Mouse (Mus musculus) midbrain, embryonic 11.5 days (tissue): ENCODE results near the gene Taf5. TPM values are rescaled to one million over a fixed set of nuclear protein-coding genes. Genes with fewer than 3 reads are reported as not detected.

Experiments
- ATAC-seq: fragments of 200-750 bp; cut with Nextera tagmentation; 2 replicates; pipeline ENCODE4 v1.8.0; 2017; ENCODE audit warnings: moderate TSS enrichment, moderate library complexity; ENCODE audit not compliant: low FRiP score
- DNase-seq: peaks from one replicate; pipeline ENCODE4 v3.0.0; 2015; ENCODE audit warnings: low spot score; ENCODE audit errors: missing footprints
- H3K27ac ChIP-seq: fragments of 300-500 bp; sonication (generic); 2 replicates; pipeline ENCODE4 v1.5.1; 2014; ENCODE audit warnings: low read depth, low read length
- H3K27me3 ChIP-seq: fragments of 300-500 bp; sonication (generic); 2 replicates; pipeline ENCODE4 v1.6.1; 2014; ENCODE audit warnings: mild to moderate bottlenecking, low read length, moderate library complexity, mixed read lengths; ENCODE audit not compliant: control insufficient read depth, insufficient read depth
- H3K36me3 ChIP-seq: fragments of 300-500 bp; sonication (generic); 2 replicates; pipeline ENCODE4 v1.6.1; 2014; ENCODE audit warnings: mild to moderate bottlenecking, low read length, moderate library complexity, mixed read lengths; ENCODE audit not compliant: control insufficient read depth, insufficient read depth
- H3K4me1 ChIP-seq: fragments of 300-500 bp; sonication (generic); 2 replicates; pipeline ENCODE4 v1.6.1; 2014; ENCODE audit warnings: low read length; ENCODE audit not compliant: control insufficient read depth, insufficient read depth
- H3K4me2 ChIP-seq: fragments of 300-500 bp; sonication (generic); 2 replicates; pipeline ENCODE4 v1.6.1; 2014; ENCODE audit warnings: mild to moderate bottlenecking, moderate library complexity
- H3K4me3 ChIP-seq: fragments of 300-500 bp; sonication (generic); 2 replicates; pipeline ENCODE4 v1.5.1; 2014; ENCODE audit warnings: low read depth, low read length
- H3K9ac ChIP-seq: fragments of 300-500 bp; sonication (generic); 2 replicates; pipeline ENCODE4 v1.6.1; 2014; ENCODE audit warnings: low read length
- H3K9me3 ChIP-seq: fragments of 300-500 bp; sonication (generic); 2 replicates; pipeline ENCODE4 v1.6.1; 2016; ENCODE audit warnings: low read length; ENCODE audit not compliant: control insufficient read depth
- WGBS: fragments of 180-500 bp; shearing (Covaris S2); extraction: QIAGEN DNeasy Blood & Tissue Kit; methylation state at CpG from one replicate; pipeline ENCODE4 v1.1.7; 2014; 5-methylcytosine and 5-hydroxymethylcytosine counted together
- polyA plus RNA-seq: library from polyadenylated mRNA; unstranded; fragments of >200 nt; fragmentation: Nextera tagmentation; extraction: Ambion mirVana; gene quantifications from 2 replicates; pipeline ENCODE4 v1.2.1, GENCODE M21; 2014

Taf5 gene
- polyA plus RNA-seq, 1 experiment from 2014 or later = 12.1 TPM

DNA sequence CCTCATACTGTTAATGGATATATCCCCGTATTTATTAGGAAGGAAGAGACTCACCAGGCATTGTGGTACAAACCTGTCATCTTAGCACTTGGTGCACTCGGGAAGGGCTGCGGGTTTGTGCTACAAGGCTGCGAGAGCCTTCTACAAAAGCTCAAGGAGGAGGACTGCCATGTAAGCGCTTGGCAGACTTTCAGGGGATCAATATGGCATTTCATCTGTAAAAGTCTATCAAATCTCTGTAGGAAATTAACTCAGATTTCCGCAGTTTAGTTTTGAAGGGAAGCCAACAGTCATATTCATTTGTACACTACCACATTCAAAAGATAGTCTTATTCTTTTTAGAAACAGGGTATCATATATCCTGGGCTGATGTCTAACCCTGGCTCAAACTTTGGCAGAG is 35.8 kb upstream of the Taf5 start:
- Histone ChIP-seq H3K27me3 (no peaks in the 10 kb centered on the region), H3K36me3 (peaks cover 6% of the 10 kb centered on the region; the same call in 1 of the 2 replicates), H3K27ac (no peak overlapping the region), H3K9me3 (no peaks in the 10 kb centered on the region), H3K4me1 (no peaks in the 10 kb centered on the region), H3K9ac (no peak overlapping the region), H3K4me2 (no peak overlapping the region), H3K4me3 (no peak overlapping the region)
- WGBS = 94% methylated on average over 6 of the region's 6 CpGs
- ATAC-seq (no peak), DNase-seq (no peak)

DNA sequence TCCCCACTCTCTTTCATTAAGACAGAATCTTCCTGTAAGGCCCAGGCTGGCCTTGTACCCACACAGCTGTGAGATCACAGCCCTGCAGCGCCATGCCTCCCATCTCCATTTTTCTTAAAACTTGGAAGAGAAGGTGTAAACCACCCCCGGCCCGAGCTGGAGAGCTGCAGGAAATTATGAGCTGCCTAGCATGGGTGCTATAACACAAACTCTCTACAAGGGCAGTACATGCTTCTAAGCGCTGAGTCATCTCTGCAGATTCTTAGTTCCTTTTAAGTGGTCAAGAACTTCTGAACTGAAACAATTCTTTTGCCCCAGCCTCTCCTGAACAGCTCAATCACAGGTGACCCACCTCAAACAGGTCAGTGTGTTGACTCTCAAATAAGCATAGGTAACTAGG is 32.6 kb upstream of the Taf5 start:
- no peak for ATAC-seq
- H3K9me3 ChIP-seq = no peaks in the 10 kb centered on the region
- H3K4me2 ChIP-seq = no peak overlapping the region
- no peak overlapping the region for H3K27ac ChIP-seq
- peaks cover 12% of the 10 kb centered on the region; the same call in 1 of the 2 replicates for H3K36me3 ChIP-seq
- peak; percentile 14 for DNase-seq
- H3K27me3 ChIP-seq = no peaks in the 10 kb centered on the region
- H3K4me1 ChIP-seq = no peaks in the 10 kb centered on the region
- no peak overlapping the region for H3K9ac ChIP-seq
- WGBS = 93% methylated on average over 4 of the region's 4 CpGs
- no peak overlapping the region for H3K4me3 ChIP-seq

DNA sequence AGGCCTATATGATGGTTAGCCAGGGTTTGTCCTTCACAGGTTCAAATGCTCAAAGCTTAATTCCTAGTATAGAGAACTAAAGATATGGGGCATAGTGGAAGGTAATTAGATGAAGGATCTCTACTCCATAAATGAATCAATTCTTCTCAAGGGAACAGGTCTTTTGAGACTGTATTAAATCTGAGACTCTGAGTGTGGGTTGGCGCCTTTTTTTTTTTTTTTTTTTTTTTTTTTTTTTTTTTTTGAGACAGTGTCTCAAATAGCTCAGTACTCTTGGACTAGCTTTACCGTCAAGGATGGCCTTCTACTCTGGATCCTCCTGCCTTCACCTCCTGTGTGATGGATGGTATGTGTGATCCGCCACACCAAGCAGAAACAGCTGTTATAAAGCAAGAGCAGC is 30.9 kb upstream of the Taf5 start:
- no peak overlapping the region for H3K4me3 ChIP-seq
- 94% methylated on average over 3 of the region's 3 CpGs for WGBS
- H3K4me2 ChIP-seq = no peak overlapping the region
- ATAC-seq = no peak
- H3K36me3 ChIP-seq = peaks cover 12% of the 10 kb centered on the region; the same call in 1 of the 2 replicates
- no peaks in the 10 kb centered on the region for H3K27me3 ChIP-seq
- no peaks in the 10 kb centered on the region for H3K9me3 ChIP-seq
- no peak overlapping the region for H3K27ac ChIP-seq
- DNase-seq = no peak
- H3K4me1 ChIP-seq = no peaks in the 10 kb centered on the region
- H3K9ac ChIP-seq = no peak overlapping the region

DNA sequence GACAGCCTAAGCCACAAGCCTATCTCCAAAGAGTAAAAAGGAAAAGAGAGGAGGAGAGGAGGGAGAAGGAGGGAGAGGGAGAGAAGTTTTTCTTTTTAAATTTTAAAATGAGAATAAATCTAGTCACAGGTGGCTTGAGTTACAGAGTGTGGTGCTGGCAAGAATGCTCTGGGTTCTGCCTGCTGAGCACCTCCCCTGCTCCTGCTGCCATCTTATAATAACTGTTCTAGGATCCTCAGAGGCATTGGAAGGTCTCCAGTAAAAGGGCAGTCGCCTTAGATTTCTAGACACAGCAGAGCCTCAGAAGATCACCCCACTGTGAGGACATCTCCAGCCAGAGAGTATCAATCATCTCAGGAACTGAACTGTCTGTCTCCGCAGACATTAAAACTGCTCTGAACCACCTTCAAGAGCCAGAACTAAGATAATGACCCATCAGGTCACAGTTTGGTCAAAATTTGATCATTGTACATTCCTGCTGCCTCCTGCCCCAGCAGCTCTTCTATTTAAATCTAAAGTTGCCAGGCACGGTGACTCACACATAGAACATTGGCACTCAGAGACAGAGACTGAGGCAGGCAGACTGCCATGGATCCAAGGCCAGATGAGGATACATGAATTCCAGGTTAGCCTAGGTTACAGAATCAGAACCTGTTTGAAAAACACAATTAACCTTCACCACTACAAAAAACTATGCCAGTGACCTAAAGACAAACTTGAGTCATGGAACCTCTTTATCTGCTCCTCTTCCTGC is 26.6 kb upstream of the Taf5 start:
- no peak overlapping the region for H3K4me3 ChIP-seq
- H3K9ac ChIP-seq = no peak overlapping the region
- H3K4me2 ChIP-seq = no peak overlapping the region
- H3K4me1 ChIP-seq = no peaks in the 10 kb centered on the region
- no peaks in the 10 kb centered on the region for H3K27me3 ChIP-seq
- 86% methylated on average over 3 of the region's 3 CpGs for WGBS
- no peaks in the 10 kb centered on the region for H3K9me3 ChIP-seq
- ATAC-seq (no peak), DNase-seq (no peak)
- no peak overlapping the region for H3K27ac ChIP-seq
- H3K36me3 ChIP-seq = peaks cover 7% of the 10 kb centered on the region; the same call in 1 of the 2 replicates

DNA sequence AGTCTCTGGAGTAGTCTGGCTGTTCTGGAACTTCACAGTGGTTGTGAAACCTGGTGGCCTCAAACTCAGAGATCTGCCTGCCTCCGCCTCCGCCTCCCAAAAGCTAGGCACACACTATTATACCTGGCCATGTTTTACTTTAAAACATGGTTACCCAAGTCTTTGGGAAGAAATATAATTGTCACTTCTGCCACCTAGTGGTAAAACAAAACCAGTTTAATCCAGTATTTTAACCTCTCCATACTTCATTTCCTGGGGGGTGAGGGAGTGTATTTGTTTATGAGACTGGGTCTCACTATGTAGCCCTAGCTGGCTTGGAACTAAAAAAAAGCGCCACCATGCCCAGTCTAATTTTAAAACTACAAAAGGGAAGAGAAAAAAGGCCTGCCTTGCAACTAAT is 23.9 kb upstream of the Taf5 start:
- no peak for DNase-seq
- 92% methylated on average over 3 of the region's 3 CpGs for WGBS
- H3K27ac ChIP-seq = no peak overlapping the region

DNA sequence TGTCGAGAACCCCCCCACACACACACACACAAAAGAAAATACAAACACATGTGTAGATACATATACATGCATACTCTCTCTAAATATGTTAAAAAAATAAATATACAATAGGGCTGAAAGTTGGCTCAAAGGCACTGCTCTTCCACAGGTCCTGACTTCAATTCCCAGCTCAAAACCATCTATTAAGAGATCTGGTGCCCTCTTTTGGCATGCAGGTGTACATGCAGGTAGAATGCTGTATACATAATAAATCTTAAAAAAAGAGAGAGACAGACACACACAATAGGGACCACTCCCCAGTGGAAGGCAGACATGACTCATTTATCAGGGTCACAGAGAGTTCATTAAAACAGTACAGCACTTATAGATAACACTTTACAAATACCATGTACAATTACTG is 21.2 kb upstream of the Taf5 start:
- peaks cover 6% of the 10 kb centered on the region; the same call in 1 of the 2 replicates for H3K36me3 ChIP-seq
- 96% methylated on average over 1 of the region's 1 CpGs for WGBS
- H3K9ac ChIP-seq = no peak overlapping the region
- H3K4me1 ChIP-seq = peaks cover 15% of the 10 kb centered on the region
- no peak overlapping the region for H3K4me3 ChIP-seq
- H3K9me3 ChIP-seq = no peaks in the 10 kb centered on the region
- H3K27me3 ChIP-seq = no peaks in the 10 kb centered on the region
- no peak for DNase-seq
- ATAC-seq = no peak
- no peak overlapping the region for H3K4me2 ChIP-seq
- no peak overlapping the region for H3K27ac ChIP-seq

More for the DNA sequence above, 23.9 kb upstream of the Taf5 start:
- no peak for ATAC-seq
- no peaks in the 10 kb centered on the region for H3K4me1 ChIP-seq
- no peak overlapping the region for H3K4me2 ChIP-seq
- H3K27me3 ChIP-seq = no peaks in the 10 kb centered on the region
- H3K36me3 ChIP-seq = peaks cover 6% of the 10 kb centered on the region; the same call in 1 of the 2 replicates
- H3K9me3 ChIP-seq = no peaks in the 10 kb centered on the region
- H3K9ac ChIP-seq = no peak overlapping the region
- no peak overlapping the region for H3K4me3 ChIP-seq

DNA sequence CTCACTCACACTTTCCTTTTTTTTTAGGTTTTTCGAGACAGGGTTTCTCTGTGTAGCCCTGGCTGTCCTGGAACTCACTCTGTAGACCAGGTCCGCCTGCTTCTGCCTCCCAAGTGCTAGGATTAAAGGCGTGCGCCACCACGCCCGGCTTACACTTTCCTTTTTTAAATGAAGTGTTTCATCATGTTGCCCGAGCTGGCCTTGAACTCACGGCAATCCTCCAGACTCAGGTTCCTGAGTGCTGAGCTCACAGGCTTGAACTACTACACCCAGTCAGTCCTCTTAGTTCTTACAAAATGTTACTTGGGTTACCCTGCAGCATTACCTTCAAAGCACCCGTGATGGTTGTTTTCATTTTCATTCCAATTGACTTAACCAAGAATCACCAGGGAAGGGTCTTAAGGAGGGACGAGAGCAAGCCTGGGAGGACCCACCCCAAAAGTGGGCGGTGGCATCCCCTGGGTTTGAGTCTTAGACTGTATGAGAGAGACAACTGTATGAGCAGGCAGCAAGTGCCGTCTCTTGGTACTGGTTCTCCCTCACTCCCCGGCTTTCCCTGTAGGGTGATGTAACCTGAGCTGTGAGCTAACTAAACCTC is 20.2 kb upstream of the Taf5 start:
- ATAC-seq = no peak
- Histone ChIP-seq H3K9ac (no peak overlapping the region), H3K9me3 (no peaks in the 10 kb centered on the region), H3K27ac (no peak overlapping the region), H3K36me3 (peaks cover 6% of the 10 kb centered on the region; the same call in 1 of the 2 replicates), H3K4me2 (no peak overlapping the region), H3K4me1 (peaks cover 15% of the 10 kb centered on the region), H3K4me3 (no peak overlapping the region), H3K27me3 (no peaks in the 10 kb centered on the region)
- 86% methylated on average over 13 of the region's 13 CpGs for WGBS
- no peak for DNase-seq

DNA sequence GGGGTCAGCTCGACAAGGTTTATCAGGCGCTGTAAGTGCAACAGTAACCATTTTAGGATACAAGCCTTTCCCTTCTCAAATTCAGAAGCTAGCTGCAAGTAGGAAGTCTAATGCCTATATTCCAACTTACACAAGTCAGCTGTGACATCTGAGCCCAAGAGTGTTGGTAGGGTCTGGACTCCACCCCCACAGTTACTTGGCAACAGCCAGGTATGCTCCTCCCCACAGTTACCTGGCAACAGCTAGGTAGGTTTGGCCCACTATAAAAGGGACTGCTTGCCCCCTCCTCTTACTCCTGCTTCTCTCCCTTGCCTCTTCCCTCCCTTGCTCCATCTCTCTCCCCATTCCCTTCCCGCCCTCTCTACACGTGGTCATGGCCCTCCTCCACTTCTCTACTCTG is 18.5 kb upstream of the Taf5 start:
- Histone ChIP-seq H3K36me3 (peaks cover 4% of the 10 kb centered on the region; the same call in 1 of the 2 replicates), H3K4me3 (no peak overlapping the region), H3K4me1 (peaks cover 15% of the 10 kb centered on the region), H3K4me2 (peak overlapping the region; percentile 85), H3K9ac (peak overlapping the region; percentile 16; the same call in 1 of the 2 replicates), H3K27me3 (no peaks in the 10 kb centered on the region), H3K27ac (no peak overlapping the region), H3K9me3 (no peaks in the 10 kb centered on the region)
- DNase-seq (no peak), ATAC-seq (no peak)
- WGBS = 61% methylated on average over 4 of the region's 4 CpGs

DNA sequence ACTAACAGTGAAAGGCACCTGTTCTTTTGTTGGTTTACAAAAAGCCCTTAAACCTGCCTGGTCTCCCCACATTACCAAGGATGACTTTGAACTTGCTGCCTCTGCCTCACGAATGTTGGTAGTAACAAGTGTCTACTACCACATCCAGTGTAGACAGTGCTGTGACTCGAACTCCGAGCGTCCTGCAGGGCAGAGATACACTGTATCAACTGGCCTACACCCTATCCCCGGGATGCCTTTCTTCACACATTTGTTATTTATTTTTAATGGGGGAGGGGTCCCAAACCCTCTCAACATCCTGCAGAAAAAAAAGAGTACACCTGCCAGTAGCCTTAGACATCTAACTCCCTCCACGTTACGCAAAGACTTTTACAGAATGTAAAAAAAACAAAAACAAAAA is 17.7 kb upstream of the Taf5 start:
- ATAC-seq (peak; percentile 43; the same call in 1 of the 2 replicates), DNase-seq (no peak)
- peak overlapping the region; percentile 94 for H3K9ac ChIP-seq
- no peaks in the 10 kb centered on the region for H3K9me3 ChIP-seq
- H3K4me3 ChIP-seq = peak overlapping the region; percentile 82
- H3K4me1 ChIP-seq = peaks cover 15% of the 10 kb centered on the region
- H3K27me3 ChIP-seq = no peaks in the 10 kb centered on the region
- H3K4me2 ChIP-seq = peak overlapping the region; percentile 85
- H3K27ac ChIP-seq = no peak overlapping the region
- WGBS = 9% methylated on average over 7 of the region's 7 CpGs
- peaks cover 4% of the 10 kb centered on the region; the same call in 1 of the 2 replicates for H3K36me3 ChIP-seq
